27 mouse cellular contexts compared by ENCODE assay signal in genomic region chr12:40637427-40637826, GRCm38 (mm10).
DNase-seq lines count a peak whose midpoint lies in the region; TF ChIP-seq lines count a peak whose summit lies in the region.
"Had no signal": no experiment of that assay in that cellular context is flagged by ENCODE, and none has a peak within 500 bp of the region (broad histone marks: within the 10 kb centered on the region; RNA-seq: fewer than 3 reads in every experiment).

No protein-coding gene starts in this region.

- no peaks in the 10 kb centered on the region for H3K79me2 ChIP-seq in macrophage (ENCODE audit: inconsistent target)

- 95% methylated on average over 2 of the region's 2 CpGs for WGBS in macrophage (ENCODE audit: missing documents)

- H3K36me3 ChIP-seq in macrophage (ENCODE audit: inconsistent target) = no peaks in the 10 kb centered on the region
- H3K36me3 ChIP-seq: embryonic facial prominence, embryonic 15.5 days; heart, embryonic 15.5 days had no signal

- H3K4me3 ChIP-seq in macrophage (ENCODE audit: inconsistent target) = no peak overlapping the region
- H3K4me3 ChIP-seq in layer of hippocampus, adult 2 months = no peak overlapping the region
- H3K4me3 ChIP-seq: embryonic facial prominence, embryonic 12.5 days; embryonic facial prominence, embryonic 15.5 days; gastrocnemius, adult 2 months; heart, embryonic 12.5 days; heart, embryonic 15.5 days; hindbrain, embryonic 10.5 days; hindbrain, embryonic 13.5 days had no signal

- TF ChIP-seq CTCF in layer of hippocampus, adult 2 months (conservative IDR thresholded peaks at IDR 0.05) = no peak

- peak overlapping the region; percentile 27; the same call in 1 of the 2 replicates for H3K27ac ChIP-seq in macrophage
- no peak overlapping the region for H3K27ac ChIP-seq in layer of hippocampus, adult 2 months
- H3K27ac ChIP-seq: embryonic facial prominence, embryonic 12.5 days; embryonic facial prominence, embryonic 15.5 days; gastrocnemius, adult 2 months; heart, embryonic 15.5 days; hindbrain, embryonic 10.5 days; hindbrain, embryonic 13.5 days had no signal

- DNase-seq in 416B (ENCODE audit: low read depth) (peak; percentile 44), A20 (ENCODE audit: low read depth, low spot score) (peak; percentile 29)
- DNase-seq in c-Kit-positive CD71-negative TER-119-negative erythroid progenitor cells, embryonic 14.5 days (ENCODE audit: low read depth) = peak; percentile 14
- no peak for DNase-seq in embryo, embryonic 10.5 days (ENCODE audit: low spot score)
- no peak for DNase-seq in thymus, postnatal 36 days
- DNase-seq in adrenal gland, adult 18-20 months (ENCODE audit: low spot score in 2 of 2) = no peak
- no peak for DNase-seq in layer of hippocampus, adult 2 months (ENCODE audit: low spot score in 2 of 2)
- DNase-seq: adrenal gland, adult 2 months; adrenal gland, postnatal 14 days; B cell, adult 2 months; cerebellum, adult 11-12 months; cerebellum, adult 8-10 months; cerebellum, postnatal 10 days; cerebellum, postnatal 36 days; forebrain, postnatal 0 days; gastrocnemius, adult 2 months; gastrocnemius, postnatal 14 days; heart, adult 18-20 months; heart, postnatal 10 days; heart, postnatal 36 days had no signal

Comparison
In these comparisons a context has a peak if more than half of its experiments do, and no peak if none do; other contexts are left out.
1. DNase-seq: peak in 416B (single experiment), A20 (single experiment) and c-Kit-positive CD71-negative TER-119-negative erythroid progenitor cells, embryonic 14.5 days (single experiment); none in embryo, embryonic 10.5 days (single experiment), thymus, postnatal 36 days (0 of 2), adrenal gland, adult 18-20 months (0 of 2) and layer of hippocampus, adult 2 months (0 of 2).